Mouse (Mus musculus): ENCODE results near the gene Ddx17. TPM values are rescaled to one million over a fixed set of nuclear protein-coding genes. Genes with fewer than 3 reads are reported as not detected.

Ddx17 gene
- total RNA-seq (2014; rRNA removed) (302 and 436 TPM in 2 replicates), polyA plus RNA-seq (2015; fragmentation: Nextera tagmentation; extraction: Ambion mirVana) (30.0 and 35.1 TPM in 2 replicates)

- peak within 1 kb of the TSS; percentile 96 for H3K4me3 ChIP-seq (ENCODE audit: low read depth, low read length)
- TF ChIP-seq CTCF (IDR thresholded peaks at IDR 0.05) = no peak
- DNase-seq (ENCODE audit: low spot score) (peak; percentile 99), ATAC-seq (ENCODE audit: low FRiP score) (peak; percentile 99)
- H3K36me3 ChIP-seq (ENCODE audit: insufficient read depth, low read length) = peaks cover 13% of the 10 kb centered on the region
- peak within 1 kb of the TSS; percentile 74 for H3K4me2 ChIP-seq (ENCODE audit: low read depth, low read length, poor library complexity, severe bottlenecking)
- H3K27me3 ChIP-seq (ENCODE audit: insufficient read depth, low read length) = no peaks in the 10 kb centered on the region
- WGBS = 1% methylated on average over 84 of the region's 84 CpGs
- H3K27ac ChIP-seq (ENCODE audit: low read depth, low read length) = peak within 1 kb of the TSS; percentile 100
- H3K4me1 ChIP-seq (ENCODE audit: insufficient read depth, low read length) = peaks cover 15% of the 10 kb centered on the region
- H3K9ac ChIP-seq (replicated peaks; ENCODE audit: low read length, poor library complexity, severe bottlenecking) = peak within 1 kb of the TSS; percentile 100
- no peaks in the 10 kb centered on the region for H3K9me3 ChIP-seq (ENCODE audit: low read length)
These were observed at the start of gene Ddx17 for GRCm38 (mm10) chr15:79546410-79547288. Gene Ddx17 (minus strand): TSS chr15:79546741.

GRCm38 (mm10) chr15:79581581-79581980, 35.0 kb upstream of the Ddx17 start:
- DNase-seq (ENCODE audit: low spot score) (no peak), ATAC-seq (ENCODE audit: low FRiP score) (no peak)
- no peaks in the 10 kb centered on the region for H3K36me3 ChIP-seq (ENCODE audit: insufficient read depth, low read length)
- H3K4me1 ChIP-seq (ENCODE audit: insufficient read depth, low read length) = no peaks in the 10 kb centered on the region
- H3K27me3 ChIP-seq (ENCODE audit: insufficient read depth, low read length) = no peaks in the 10 kb centered on the region
- WGBS = 84% methylated on average over 1 of the region's 1 CpGs
- no peak overlapping the region for H3K4me3 ChIP-seq (ENCODE audit: low read depth, low read length)
- no peak for TF ChIP-seq CTCF (IDR thresholded peaks at IDR 0.05)
- H3K4me2 ChIP-seq (ENCODE audit: low read depth, low read length, poor library complexity, severe bottlenecking) = no peak overlapping the region
- H3K27ac ChIP-seq (ENCODE audit: low read depth, low read length) = no peak overlapping the region
- H3K9ac ChIP-seq (replicated peaks; ENCODE audit: low read length, poor library complexity, severe bottlenecking) = no peak overlapping the region
- H3K9me3 ChIP-seq (ENCODE audit: low read length) = no peaks in the 10 kb centered on the region

DNA sequence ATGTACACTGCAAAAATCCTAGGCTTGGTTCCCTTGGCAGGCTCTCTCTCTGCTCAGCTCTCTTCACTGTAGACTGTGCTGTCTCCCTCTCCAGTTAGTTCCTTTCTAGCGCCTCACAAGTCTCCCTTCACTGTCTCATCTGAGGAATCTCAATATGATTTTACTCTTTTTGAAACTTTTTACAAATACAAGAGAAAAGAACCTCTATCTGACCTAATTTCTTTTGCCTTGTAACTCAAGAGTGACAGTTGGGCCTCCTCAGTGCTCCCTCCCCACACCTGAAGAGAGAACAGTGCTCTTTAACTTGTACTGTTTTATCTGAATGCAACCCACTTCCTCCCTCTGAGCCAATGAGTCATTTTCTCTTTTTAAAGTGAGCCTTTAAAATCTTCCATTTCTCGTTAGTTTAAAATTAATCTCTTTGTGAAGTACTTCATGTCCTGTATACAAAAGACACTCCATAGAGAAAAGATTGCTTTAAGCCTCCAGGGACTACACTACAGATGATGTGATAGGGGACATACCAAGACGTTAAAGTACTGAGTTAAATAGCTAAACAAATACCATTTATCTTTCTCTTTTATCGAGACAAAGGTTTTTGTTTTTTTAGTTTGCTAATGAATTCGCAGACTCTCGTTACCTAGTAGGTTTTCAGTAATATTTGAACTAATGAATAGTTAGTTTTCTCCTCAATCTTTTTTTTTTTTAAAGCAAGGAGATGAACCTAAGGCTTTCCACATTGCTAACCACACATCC, 31.3 kb upstream of the Ddx17 start:
- no peak overlapping the region for H3K4me2 ChIP-seq (ENCODE audit: low read depth, low read length, poor library complexity, severe bottlenecking)

GRCm38 (mm10) chr15:79576947-79577346, 30.4 kb upstream of the Ddx17 start:
- no peak for ATAC-seq (ENCODE audit: low FRiP score)
- no peak overlapping the region for H3K9ac ChIP-seq (replicated peaks; ENCODE audit: low read length, poor library complexity, severe bottlenecking)
- TF ChIP-seq CTCF (IDR thresholded peaks at IDR 0.05) = no peak

More for the DNA sequence above, 31.3 kb upstream of the Ddx17 start:
- WGBS = 70% methylated on average over 6 of the region's 6 CpGs
- Histone ChIP-seq H3K36me3 (ENCODE audit: insufficient read depth, low read length) (no peaks in the 10 kb centered on the region), H3K9ac (replicated peaks; ENCODE audit: low read length, poor library complexity, severe bottlenecking) (no peak overlapping the region), H3K9me3 (ENCODE audit: low read length) (no peaks in the 10 kb centered on the region), H3K4me3 (ENCODE audit: low read depth, low read length) (no peak overlapping the region), H3K27me3 (ENCODE audit: insufficient read depth, low read length) (no peaks in the 10 kb centered on the region), H3K4me1 (ENCODE audit: insufficient read depth, low read length) (no peaks in the 10 kb centered on the region), H3K27ac (ENCODE audit: low read depth, low read length) (no peak overlapping the region)
- ATAC-seq (ENCODE audit: low FRiP score) (no peak), DNase-seq (ENCODE audit: low spot score) (no peak)
- TF ChIP-seq CTCF (IDR thresholded peaks at IDR 0.05) = no peak

GRCm38 (mm10) chr15:79575543-79576222, 29.1 kb upstream of the Ddx17 start:
- H3K4me2 ChIP-seq (ENCODE audit: low read depth, low read length, poor library complexity, severe bottlenecking) = no peak overlapping the region
- no peak overlapping the region for H3K27ac ChIP-seq (ENCODE audit: low read depth, low read length)
- no peak for TF ChIP-seq CTCF (IDR thresholded peaks at IDR 0.05)
- no peaks in the 10 kb centered on the region for H3K36me3 ChIP-seq (ENCODE audit: insufficient read depth, low read length)
- H3K9me3 ChIP-seq (ENCODE audit: low read length) = no peaks in the 10 kb centered on the region
- 52% methylated on average over 1 of the region's 1 CpGs for WGBS
- no peak for ATAC-seq (ENCODE audit: low FRiP score)
- no peak overlapping the region for H3K4me3 ChIP-seq (ENCODE audit: low read depth, low read length)
- no peaks in the 10 kb centered on the region for H3K4me1 ChIP-seq (ENCODE audit: insufficient read depth, low read length)
- no peak for DNase-seq (ENCODE audit: low spot score)
- no peak overlapping the region for H3K9ac ChIP-seq (replicated peaks; ENCODE audit: low read length, poor library complexity, severe bottlenecking)
- no peaks in the 10 kb centered on the region for H3K27me3 ChIP-seq (ENCODE audit: insufficient read depth, low read length)

More at GRCm38 (mm10) chr15:79576947-79577346, 30.4 kb upstream of the Ddx17 start:
- H3K27ac ChIP-seq (ENCODE audit: low read depth, low read length) = no peak overlapping the region
- H3K36me3 ChIP-seq (ENCODE audit: insufficient read depth, low read length) = no peaks in the 10 kb centered on the region
- no peak overlapping the region for H3K4me3 ChIP-seq (ENCODE audit: low read depth, low read length)
- no peak overlapping the region for H3K4me2 ChIP-seq (ENCODE audit: low read depth, low read length, poor library complexity, severe bottlenecking)
- H3K4me1 ChIP-seq (ENCODE audit: insufficient read depth, low read length) = no peaks in the 10 kb centered on the region
- DNase-seq (ENCODE audit: low spot score) = no peak
- no peaks in the 10 kb centered on the region for H3K27me3 ChIP-seq (ENCODE audit: insufficient read depth, low read length)
- WGBS = 88% methylated on average over 2 of the region's 2 CpGs
- H3K9me3 ChIP-seq (ENCODE audit: low read length) = no peaks in the 10 kb centered on the region

Measured in midbrain, postnatal 0 days (tissue).